Mouse (Mus musculus): ENCODE results near the gene Fyb. TPM values are rescaled to one million over a fixed set of nuclear protein-coding genes. Genes with fewer than 3 reads are reported as not detected.
A peak's percentile ranks its signal among the peaks of the same experiment; 100 is the strongest.
"Not testable (repeated sequence)": the region's sequence is repeated elsewhere in the genome, so short reads cannot be mapped to it uniquely, and the experiment has no call there.

Gene Fyb
- polyA plus RNA-seq, 1 experiment: 2.6 TPM

GRCm38 (mm10) chr15:6579194-6579768 lies 56.6 kb downstream of the Fyb start:
- TF ChIP-seq POLR2A (IDR thresholded peaks at IDR 0.05; ENCODE audit: borderline replicate concordance, extremely low read depth, insufficient read depth, insufficient read length, poor library complexity, severe bottlenecking) (no peak), CTCF (IDR thresholded peaks at IDR 0.05; ENCODE audit: borderline replicate concordance, extremely low read depth, insufficient read depth, insufficient read length) (no peak)
- DNase-seq (ENCODE audit: low read depth): no peak

- DNase-seq (ENCODE audit: low read depth): no peak
- no peak for TF ChIP-seq POLR2A (IDR thresholded peaks at IDR 0.05; ENCODE audit: borderline replicate concordance, extremely low read depth, insufficient read depth, insufficient read length, poor library complexity, severe bottlenecking)
- TF ChIP-seq CTCF (IDR thresholded peaks at IDR 0.05; ENCODE audit: borderline replicate concordance, extremely low read depth, insufficient read depth, insufficient read length): no peak
Measured at GRCm38 (mm10) chr15:6579769-6580261, 57.2 kb downstream of the Fyb start.

- TF ChIP-seq POLR2A (IDR thresholded peaks at IDR 0.05; ENCODE audit: borderline replicate concordance, extremely low read depth, insufficient read depth, insufficient read length, poor library complexity, severe bottlenecking) (no peak), CTCF (IDR thresholded peaks at IDR 0.05; ENCODE audit: borderline replicate concordance, extremely low read depth, insufficient read depth, insufficient read length) (no peak)
- DNase-seq (ENCODE audit: low read depth): no peak
Measured at GRCm38 (mm10) chr15:6584645-6585044, 62.0 kb downstream of the Fyb start.

- DNase-seq (ENCODE audit: low read depth): not testable (repeated sequence)
Measured at GRCm38 (mm10) chr15:6586351-6586750, 63.7 kb downstream of the Fyb start.

- DNase-seq (ENCODE audit: low read depth): no peak
- no peak for TF ChIP-seq POLR2A (IDR thresholded peaks at IDR 0.05; ENCODE audit: borderline replicate concordance, extremely low read depth, insufficient read depth, insufficient read length, poor library complexity, severe bottlenecking)
- no peak for TF ChIP-seq CTCF (IDR thresholded peaks at IDR 0.05; ENCODE audit: borderline replicate concordance, extremely low read depth, insufficient read depth, insufficient read length)
Measured at GRCm38 (mm10) chr15:6587526-6587925, 64.9 kb downstream of the Fyb start.

GRCm38 (mm10) chr15:6588192-6588591 lies 65.5 kb downstream of the Fyb start:
- TF ChIP-seq POLR2A (IDR thresholded peaks at IDR 0.05; ENCODE audit: borderline replicate concordance, extremely low read depth, insufficient read depth, insufficient read length, poor library complexity, severe bottlenecking) (no peak), CTCF (IDR thresholded peaks at IDR 0.05; ENCODE audit: borderline replicate concordance, extremely low read depth, insufficient read depth, insufficient read length) (no peak)
- DNase-seq (ENCODE audit: low read depth): peak; percentile 5

GRCm38 (mm10) chr15:6590846-6591451 lies 68.3 kb downstream of the Fyb start:
- no peak for TF ChIP-seq CTCF (IDR thresholded peaks at IDR 0.05; ENCODE audit: borderline replicate concordance, extremely low read depth, insufficient read depth, insufficient read length)
- no peak for TF ChIP-seq POLR2A (IDR thresholded peaks at IDR 0.05; ENCODE audit: borderline replicate concordance, extremely low read depth, insufficient read depth, insufficient read length, poor library complexity, severe bottlenecking)

GRCm38 (mm10) chr15:6591527-6591926 lies 68.9 kb downstream of the Fyb start:
- DNase-seq (ENCODE audit: low read depth): no peak
- TF ChIP-seq CTCF (IDR thresholded peaks at IDR 0.05; ENCODE audit: borderline replicate concordance, extremely low read depth, insufficient read depth, insufficient read length): no peak
- no peak for TF ChIP-seq POLR2A (IDR thresholded peaks at IDR 0.05; ENCODE audit: borderline replicate concordance, extremely low read depth, insufficient read depth, insufficient read length, poor library complexity, severe bottlenecking)

More at GRCm38 (mm10) chr15:6590846-6591451, 68.3 kb downstream of the Fyb start:
- DNase-seq (ENCODE audit: low read depth): no peak

- no peak for DNase-seq (ENCODE audit: low read depth)
- TF ChIP-seq POLR2A (IDR thresholded peaks at IDR 0.05; ENCODE audit: borderline replicate concordance, extremely low read depth, insufficient read depth, insufficient read length, poor library complexity, severe bottlenecking) (no peak), CTCF (IDR thresholded peaks at IDR 0.05; ENCODE audit: borderline replicate concordance, extremely low read depth, insufficient read depth, insufficient read length) (no peak)
Measured at GRCm38 (mm10) chr15:6592561-6593253, 70.1 kb downstream of the Fyb start.

- no peak for DNase-seq (ENCODE audit: low read depth)
- no peak for TF ChIP-seq POLR2A (IDR thresholded peaks at IDR 0.05; ENCODE audit: borderline replicate concordance, extremely low read depth, insufficient read depth, insufficient read length, poor library complexity, severe bottlenecking)
- no peak for TF ChIP-seq CTCF (IDR thresholded peaks at IDR 0.05; ENCODE audit: borderline replicate concordance, extremely low read depth, insufficient read depth, insufficient read length)
Measured at GRCm38 (mm10) chr15:6593254-6593623, 70.6 kb downstream of the Fyb start.

GRCm38 (mm10) chr15:6598626-6599025 lies 76.0 kb downstream of the Fyb start:
- TF ChIP-seq POLR2A (IDR thresholded peaks at IDR 0.05; ENCODE audit: borderline replicate concordance, extremely low read depth, insufficient read depth, insufficient read length, poor library complexity, severe bottlenecking): no peak
- TF ChIP-seq CTCF (IDR thresholded peaks at IDR 0.05; ENCODE audit: borderline replicate concordance, extremely low read depth, insufficient read depth, insufficient read length): no peak
- no peak for DNase-seq (ENCODE audit: low read depth)

GRCm38 (mm10) chr15:6600314-6600713 lies 77.7 kb downstream of the Fyb start:
- DNase-seq (ENCODE audit: low read depth): no peak
- no peak for TF ChIP-seq CTCF (IDR thresholded peaks at IDR 0.05; ENCODE audit: borderline replicate concordance, extremely low read depth, insufficient read depth, insufficient read length)
- no peak for TF ChIP-seq POLR2A (IDR thresholded peaks at IDR 0.05; ENCODE audit: borderline replicate concordance, extremely low read depth, insufficient read depth, insufficient read length, poor library complexity, severe bottlenecking)

Measured in brain, embryonic 14.5 days (tissue).